Mouse (Mus musculus): Measurements from ENCODE around the gene Fgf15.

Gene Fgf15

GRCm38 (mm10) chr7:144932389-144932937, 36.1 kb downstream of the Fgf15 start:
- no peak for DNase-seq

GRCm38 (mm10) chr7:144933336-144933735, 37.0 kb downstream of the Fgf15 start:
- DNase-seq = peak; percentile 52

GRCm38 (mm10) chr7:144933796-144934195, 37.5 kb downstream of the Fgf15 start:
- DNase-seq = peak; percentile 19

GRCm38 (mm10) chr7:144934901-144935300, 38.6 kb downstream of the Fgf15 start:
- no peak for DNase-seq

GRCm38 (mm10) chr7:144935563-144935962, 39.2 kb downstream of the Fgf15 start:
- peak; percentile 23 for DNase-seq

- DNase-seq = no peak
Measured at GRCm38 (mm10) chr7:144936311-144936880, 40.1 kb downstream of the Fgf15 start.

GRCm38 (mm10) chr7:144937490-144937889, 41.2 kb downstream of the Fgf15 start:
- peak; percentile 91 for DNase-seq

- DNase-seq = peak; percentile 28
Measured at GRCm38 (mm10) chr7:144937899-144938517, 41.7 kb downstream of the Fgf15 start.

- peak; percentile 32 for DNase-seq
Measured at GRCm38 (mm10) chr7:144938661-144939343, 42.5 kb downstream of the Fgf15 start.

- peak; percentile 75 for DNase-seq
Measured at GRCm38 (mm10) chr7:144939344-144940002, 43.1 kb downstream of the Fgf15 start, which contains the start of gene Ccnd1. Gene Ccnd1 (minus strand): TSS chr7:144939925.

GRCm38 (mm10) chr7:144940003-144940571, 43.8 kb downstream of the Fgf15 start:
- DNase-seq = peak; percentile 45

GRCm38 (mm10) chr7:144940585-144940984, 44.3 kb downstream of the Fgf15 start:
- DNase-seq = no peak

GRCm38 (mm10) chr7:144941242-144941831, 45.0 kb downstream of the Fgf15 start:
- DNase-seq = peak; percentile 88

- peak; percentile 40 for DNase-seq
Measured at GRCm38 (mm10) chr7:144942071-144942743, 45.9 kb downstream of the Fgf15 start.

- DNase-seq = no peak
Measured at GRCm38 (mm10) chr7:144942744-144943135, 46.4 kb downstream of the Fgf15 start.

GRCm38 (mm10) chr7:144943254-144943653, 46.9 kb downstream of the Fgf15 start:
- DNase-seq = peak; percentile 87
